Mouse (Mus musculus) neural tube, embryonic 12.5 days (tissue): ENCODE measurements around the gene Ccdc42. TPM values are rescaled to one million over a fixed set of nuclear protein-coding genes. Genes with fewer than 3 reads are reported as not detected.
A peak's percentile ranks its signal among the peaks of the same experiment; 100 is the strongest.

ENCODE experiments used
- ATAC-seq: fragments of 200-750 bp; cut with Nextera tagmentation; 2 replicates; pipeline ENCODE4 v1.8.0; 2017; ENCODE audit warnings: low read depth, mild to moderate bottlenecking, moderate TSS enrichment, moderate library complexity; ENCODE audit not compliant: low FRiP score
- H3K27ac ChIP-seq: fragments of 300-500 bp; sonication (generic); 2 replicates; pipeline ENCODE4 v1.5.1; 2016
- H3K27me3 ChIP-seq: fragments of 300-500 bp; sonication (generic); replicated peaks from 2 replicates; pipeline ENCODE4 v1.6.1; 2016; ENCODE audit warnings: mild to moderate bottlenecking
- H3K36me3 ChIP-seq: fragments of 300-500 bp; sonication (generic); 2 replicates; pipeline ENCODE4 v1.6.1; 2016; ENCODE audit warnings: mild to moderate bottlenecking
- H3K4me1 ChIP-seq: fragments of 300-500 bp; sonication (generic); 2 replicates; pipeline ENCODE4 v1.6.1; 2016
- H3K4me2 ChIP-seq: fragments of 300-500 bp; sonication (generic); replicated peaks from 2 replicates; pipeline ENCODE4 v1.6.1; 2016; ENCODE audit warnings: mild to moderate bottlenecking
- H3K4me3 ChIP-seq: fragments of 300-500 bp; sonication (generic); 2 replicates; pipeline ENCODE4 v1.5.1; 2016
- H3K9ac ChIP-seq: fragments of 300-500 bp; sonication (generic); 2 replicates; pipeline ENCODE4 v1.6.1; 2016; ENCODE audit warnings: mild to moderate bottlenecking
- H3K9me3 ChIP-seq: fragments of 300-500 bp; sonication (generic); 2 replicates; pipeline ENCODE4 v1.6.1; 2016; ENCODE audit warnings: mild to moderate bottlenecking
- WGBS: fragments of 180-500 bp; shearing (Covaris S2); methylation state at CpG from one replicate; pipeline ENCODE4 v1.1.7; 2016; 5-methylcytosine and 5-hydroxymethylcytosine counted together
- polyA plus RNA-seq: library from polyadenylated mRNA; unstranded; fragments of >200 nt; fragmentation: Nextera tagmentation; extraction: Ambion mirVana; gene quantifications from 2 replicates; pipeline ENCODE4 v1.2.1, GENCODE M21; 2016

The Ccdc42 gene
- polyA plus RNA-seq, 1 experiment from 2014 or later = 0.79 TPM

DNA sequence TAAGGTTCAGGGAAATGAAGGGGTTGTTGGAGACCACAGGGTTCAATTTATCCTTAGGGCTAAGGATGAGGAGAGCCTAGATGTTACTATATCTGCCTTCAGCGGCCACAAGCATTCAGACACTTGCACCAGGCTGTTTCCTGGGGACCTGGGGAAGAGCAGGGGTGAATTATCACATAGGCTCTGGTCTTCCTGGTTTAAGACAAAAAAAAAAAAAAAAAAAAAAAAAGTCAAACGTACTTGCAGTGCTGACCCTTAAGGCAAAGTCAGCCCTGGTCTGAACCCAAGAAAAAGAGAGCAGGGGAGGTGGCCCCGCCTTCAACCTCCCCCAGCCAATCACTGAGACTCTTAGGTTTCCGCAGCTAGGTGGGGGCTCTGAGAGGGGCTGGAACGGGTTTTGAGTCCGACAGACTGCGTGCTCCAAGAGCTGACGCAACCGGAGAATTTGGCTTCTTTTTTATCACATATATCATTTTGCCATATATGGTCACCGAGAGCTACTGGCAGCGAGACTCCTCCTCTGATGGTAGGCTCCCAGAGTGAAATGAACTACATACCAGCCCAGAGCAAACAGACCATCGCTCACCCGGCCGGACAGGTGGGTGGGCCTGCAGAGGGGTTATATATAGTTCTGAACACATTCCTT lies 36.5 kb downstream of the Ccdc42 start:
- Histone ChIP-seq H3K9me3 (no peaks in the 10 kb centered on the region), H3K4me3 (0 out of 2 replicates have a peak overlapping the region, but pooled peaks have one; percentile 23), H3K9ac (0 out of 2 replicates have a peak overlapping the region, but pooled peaks have one; percentile 10), H3K4me1 (peaks cover 15% of the 10 kb centered on the region), H3K36me3 (no peaks in the 10 kb centered on the region), H3K4me2 (peak overlapping the region; percentile 56), H3K27me3 (no peaks in the 10 kb centered on the region), H3K27ac (no peak overlapping the region)
- 5% methylated on average over 14 of the region's 14 CpGs for WGBS
- ATAC-seq = peak; percentile 50; the same call in 1 of the 2 replicates

DNA sequence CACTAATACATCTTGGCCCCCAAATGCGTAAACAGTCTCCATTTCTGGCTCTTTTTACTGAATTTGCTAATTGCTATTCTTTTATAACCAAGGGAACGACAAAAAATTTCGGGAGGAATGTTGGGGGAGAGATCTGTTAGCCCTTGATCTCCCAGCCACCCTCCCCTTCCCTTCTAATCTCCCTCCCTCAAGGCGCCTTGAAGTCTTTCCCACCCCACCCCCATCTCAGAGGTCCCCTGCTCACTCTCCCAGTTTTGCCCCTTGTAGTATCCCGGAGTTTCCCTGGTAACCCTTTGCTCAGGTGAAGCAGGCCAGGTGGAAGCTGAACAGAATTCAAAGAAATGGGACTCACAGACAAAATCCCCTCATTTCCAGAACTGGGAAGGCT lies 37.0 kb downstream of the Ccdc42 start:
- no peak overlapping the region for H3K27ac ChIP-seq
- peaks cover 15% of the 10 kb centered on the region for H3K4me1 ChIP-seq
- 3% methylated on average over 5 of the region's 5 CpGs for WGBS
- H3K36me3 ChIP-seq = no peaks in the 10 kb centered on the region
- no peak for ATAC-seq
- H3K4me2 ChIP-seq = peak overlapping the region; percentile 56
- no peak overlapping the region for H3K4me3 ChIP-seq
- no peak overlapping the region for H3K9ac ChIP-seq
- no peaks in the 10 kb centered on the region for H3K9me3 ChIP-seq
- no peaks in the 10 kb centered on the region for H3K27me3 ChIP-seq

DNA sequence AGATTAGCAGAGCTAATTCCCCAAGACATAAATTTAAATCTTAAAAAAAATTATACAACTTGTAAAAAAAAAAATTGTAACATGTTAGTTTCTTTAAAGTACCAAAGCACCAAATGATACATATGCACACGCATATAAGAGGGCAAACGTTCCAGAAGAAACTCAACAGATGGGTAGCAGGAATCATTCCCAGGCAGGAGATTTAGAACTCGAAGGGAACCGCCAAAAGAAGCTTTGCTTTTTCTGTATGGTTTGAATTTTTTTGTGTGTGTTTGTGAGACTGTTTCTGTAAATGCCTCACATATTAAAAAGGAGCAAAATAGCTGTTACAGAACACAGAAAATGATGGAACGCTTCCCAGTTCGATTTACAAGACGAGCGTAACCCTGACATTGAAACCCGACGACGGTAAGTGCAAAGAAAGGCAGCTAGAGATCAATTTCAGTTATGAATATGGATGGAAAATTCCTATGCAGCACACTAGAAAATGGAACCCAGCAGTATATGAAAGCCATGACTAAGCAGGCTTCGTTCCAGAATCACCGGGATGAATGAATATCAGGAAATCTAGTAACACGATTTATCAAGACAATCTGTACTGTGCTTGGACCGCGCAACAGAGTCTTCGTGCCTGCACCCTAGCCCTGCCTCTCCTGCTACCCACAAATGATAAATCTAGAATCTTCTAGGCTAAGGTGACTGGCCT lies 44.9 kb downstream of the Ccdc42 start:
- no peak overlapping the region for H3K4me2 ChIP-seq
- no peaks in the 10 kb centered on the region for H3K36me3 ChIP-seq
- H3K9me3 ChIP-seq = no peaks in the 10 kb centered on the region
- H3K4me3 ChIP-seq = no peak overlapping the region
- H3K4me1 ChIP-seq = no peaks in the 10 kb centered on the region
- WGBS = 91% methylated on average over 17 of the region's 17 CpGs
- no peak overlapping the region for H3K27ac ChIP-seq
- no peaks in the 10 kb centered on the region for H3K27me3 ChIP-seq
- ATAC-seq = no peak
- no peak overlapping the region for H3K9ac ChIP-seq

DNA sequence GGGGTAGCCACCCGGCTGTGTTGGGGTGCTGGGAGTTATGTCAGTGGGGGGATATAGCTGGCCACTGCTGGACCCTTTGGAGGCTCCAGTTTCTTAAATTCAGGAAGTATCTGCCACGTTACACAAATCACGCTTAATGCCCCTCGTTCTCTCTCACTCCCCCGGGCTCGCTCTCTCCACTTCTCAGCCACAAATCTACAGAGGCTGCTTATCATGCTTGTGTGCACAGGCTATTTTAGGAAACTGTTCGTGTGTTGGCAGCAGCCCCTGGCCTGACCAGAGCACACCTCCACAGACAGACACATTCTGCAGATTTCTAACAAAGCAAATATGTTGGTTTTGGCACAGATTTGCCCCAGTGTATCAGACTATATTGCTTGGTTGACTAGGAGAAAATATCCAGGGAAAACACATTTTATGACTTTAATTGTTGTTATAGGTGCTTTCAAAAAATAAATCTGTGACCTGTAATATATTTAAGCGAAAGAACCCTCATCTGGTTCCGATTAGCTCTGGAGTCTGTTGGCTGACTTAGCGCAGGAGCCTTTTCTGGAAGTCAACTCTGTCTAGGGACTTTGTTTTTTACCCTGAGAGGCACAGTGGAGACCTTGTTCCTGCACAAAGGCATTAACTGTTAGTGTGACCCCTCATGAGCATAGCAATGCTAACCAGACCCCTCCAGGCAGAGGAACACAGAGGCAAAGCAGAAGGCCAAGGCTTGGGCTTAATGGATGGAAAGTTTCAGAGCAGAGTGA lies 51.2 kb downstream of the Ccdc42 start:
- Histone ChIP-seq H3K9ac (no peak overlapping the region), H3K9me3 (no peaks in the 10 kb centered on the region), H3K4me3 (no peak overlapping the region), H3K27ac (no peak overlapping the region), H3K4me2 (no peak overlapping the region), H3K27me3 (no peaks in the 10 kb centered on the region), H3K4me1 (no peaks in the 10 kb centered on the region), H3K36me3 (no peaks in the 10 kb centered on the region)
- ATAC-seq = no peak
- WGBS = 58% methylated on average over 10 of the region's 10 CpGs

DNA sequence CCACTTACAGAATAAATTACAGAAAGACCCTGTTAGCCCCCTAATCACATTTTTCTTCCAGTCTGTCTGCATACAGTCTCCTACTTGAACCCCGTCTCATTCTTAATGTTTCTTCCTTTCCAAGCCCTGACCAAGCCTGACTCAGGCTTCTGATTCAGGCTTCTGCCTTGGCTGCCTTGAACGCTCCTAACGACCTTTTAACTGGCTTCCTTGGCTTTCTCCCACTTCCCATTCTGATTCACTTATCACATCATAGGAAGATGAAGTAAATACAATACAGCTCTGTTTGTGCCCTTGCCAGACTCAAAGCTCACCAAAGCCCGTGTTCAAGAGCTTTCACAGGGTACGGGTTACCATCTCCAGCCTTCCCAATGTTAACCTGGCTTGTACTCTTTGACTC lies 54.5 kb downstream of the Ccdc42 start:
- H3K36me3 ChIP-seq = no peaks in the 10 kb centered on the region
- ATAC-seq = no peak

DNA sequence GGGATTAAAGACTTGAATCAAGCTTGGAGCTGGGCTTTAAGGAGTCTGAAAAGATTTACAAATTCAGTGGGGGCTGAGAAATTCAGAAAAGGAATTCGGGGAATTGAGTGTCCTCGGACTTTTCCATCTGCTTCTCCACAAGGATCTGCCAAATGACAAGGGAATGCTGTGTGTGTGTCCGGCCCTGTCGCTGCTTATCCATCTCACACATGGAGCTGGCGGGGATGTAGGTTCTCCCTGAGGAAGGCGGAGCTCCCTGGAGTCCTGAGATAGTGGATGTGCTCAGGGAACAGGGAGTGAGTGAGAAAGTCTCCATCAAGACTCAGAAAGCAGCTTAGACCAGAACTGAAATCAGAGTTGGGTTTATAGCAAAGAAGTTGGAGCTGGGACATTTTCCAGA lies 58.0 kb downstream of the Ccdc42 start:
- Histone ChIP-seq H3K36me3 (no peaks in the 10 kb centered on the region), H3K9me3 (no peaks in the 10 kb centered on the region), H3K4me3 (no peak overlapping the region), H3K9ac (no peak overlapping the region), H3K27ac (no peak overlapping the region), H3K27me3 (no peaks in the 10 kb centered on the region), H3K4me2 (no peak overlapping the region), H3K4me1 (no peaks in the 10 kb centered on the region)
- no peak for ATAC-seq
- WGBS = 58% methylated on average over 6 of the region's 6 CpGs

More for the DNA sequence above, 54.5 kb downstream of the Ccdc42 start:
- H3K27me3 ChIP-seq = no peaks in the 10 kb centered on the region
- H3K4me2 ChIP-seq = no peak overlapping the region
- H3K9me3 ChIP-seq = no peaks in the 10 kb centered on the region
- H3K9ac ChIP-seq = no peak overlapping the region
- H3K4me3 ChIP-seq = no peak overlapping the region
- H3K4me1 ChIP-seq = no peaks in the 10 kb centered on the region
- WGBS = 89% methylated on average over 5 of the region's 5 CpGs
- H3K27ac ChIP-seq = no peak overlapping the region

Other genes starting within 250 kb of the Ccdc42 start
- gene Ntn1, start 186.2 kb upstream of the Ccdc42 start, polyA plus RNA-seq = 48.0 and 48.2 TPM in 2 replicates
- 1.3 TPM in 2 replicates for gene Pik3r5, start 154.9 kb upstream of the Ccdc42 start, polyA plus RNA-seq
- 2.0 and 2.5 TPM in 2 replicates for gene Pik3r6, start 84.0 kb upstream of the Ccdc42 start, polyA plus RNA-seq
- not detected in 2 replicates for gene Mfsd6l, start 30.8 kb upstream of the Ccdc42 start, polyA plus RNA-seq
- 126 and 129 TPM in 2 replicates for gene Myh10, start 104.5 kb downstream of the Ccdc42 start, polyA plus RNA-seq